Mouse (Mus musculus) limb, embryonic 11.5 days (tissue): Measurements from ENCODE around the gene Gm3095. TPM values are rescaled to one million over a fixed set of nuclear protein-coding genes. Genes with fewer than 3 reads are reported as not detected.
"Not testable (repeated sequence)": the region's sequence is repeated elsewhere in the genome, so short reads cannot be mapped to it uniquely, and the experiment has no call there.

Experiments used
- ATAC-seq: fragments of 200-750 bp; cut with Nextera tagmentation; 2 replicates; pipeline ENCODE4 v1.8.0; 2017; ENCODE audit warnings: low read depth; ENCODE audit not compliant: insufficient number of reproducible peaks, low FRiP score, low TSS enrichment
- DNase-seq: peaks from one replicate; pipeline ENCODE4 v3.0.0-alpha.2; 2015; ENCODE audit warnings: low spot score
- H3K27ac ChIP-seq: fragments of 300-500 bp; sonication (generic); replicated peaks from 2 replicates; pipeline ENCODE4 v1.5.1; 2014; ENCODE audit warnings: low read depth, mild to moderate bottlenecking, low read length
- H3K27me3 ChIP-seq: fragments of 300-500 bp; sonication (generic); 2 replicates; pipeline ENCODE4 v1.6.1; 2014; ENCODE audit warnings: mild to moderate bottlenecking, low read length, mixed read lengths; ENCODE audit not compliant: control insufficient read depth, insufficient read depth
- H3K36me3 ChIP-seq: fragments of 300-500 bp; sonication (generic); 2 replicates; pipeline ENCODE4 v1.6.1; 2014; ENCODE audit warnings: mild to moderate bottlenecking, low read length, moderate library complexity, mixed read lengths; ENCODE audit not compliant: control insufficient read depth, insufficient read depth
- H3K4me1 ChIP-seq: fragments of 300-500 bp; sonication (generic); 2 replicates; pipeline ENCODE4 v1.6.1; 2014; ENCODE audit warnings: low read length, mixed read lengths; ENCODE audit not compliant: control insufficient read depth, insufficient read depth
- H3K4me2 ChIP-seq: fragments of 300-500 bp; sonication (generic); 2 replicates; pipeline ENCODE4 v1.6.1; 2014; ENCODE audit warnings: low read depth, mild to moderate bottlenecking, moderate library complexity; ENCODE audit not compliant: severe bottlenecking
- H3K4me3 ChIP-seq: fragments of 300-500 bp; sonication (generic); 2 replicates; pipeline ENCODE4 v1.5.1; 2014; ENCODE audit warnings: low read depth, low read length
- H3K9ac ChIP-seq: fragments of 300-500 bp; sonication (generic); 2 replicates; pipeline ENCODE4 v1.6.1; 2014; ENCODE audit warnings: mild to moderate bottlenecking, low read length
- H3K9me3 ChIP-seq: fragments of 300-500 bp; sonication (generic); 2 replicates; pipeline ENCODE4 v1.6.1; 2016; ENCODE audit warnings: low read length; ENCODE audit not compliant: control insufficient read depth
- WGBS: fragments of 180-500 bp; shearing (Covaris S2); extraction: QIAGEN DNeasy Blood & Tissue Kit; methylation state at CpG from one replicate; pipeline ENCODE4 v1.1.7; 2014; 5-methylcytosine and 5-hydroxymethylcytosine counted together
- polyA plus RNA-seq: library from polyadenylated mRNA; unstranded; fragments of >200 nt; fragmentation: Nextera tagmentation; extraction: Ambion mirVana; gene quantifications from 2 replicates; pipeline ENCODE4 v1.2.1, GENCODE M21; 2014

The Gm3095 gene
- not detected in 2 replicates for polyA plus RNA-seq

DNA sequence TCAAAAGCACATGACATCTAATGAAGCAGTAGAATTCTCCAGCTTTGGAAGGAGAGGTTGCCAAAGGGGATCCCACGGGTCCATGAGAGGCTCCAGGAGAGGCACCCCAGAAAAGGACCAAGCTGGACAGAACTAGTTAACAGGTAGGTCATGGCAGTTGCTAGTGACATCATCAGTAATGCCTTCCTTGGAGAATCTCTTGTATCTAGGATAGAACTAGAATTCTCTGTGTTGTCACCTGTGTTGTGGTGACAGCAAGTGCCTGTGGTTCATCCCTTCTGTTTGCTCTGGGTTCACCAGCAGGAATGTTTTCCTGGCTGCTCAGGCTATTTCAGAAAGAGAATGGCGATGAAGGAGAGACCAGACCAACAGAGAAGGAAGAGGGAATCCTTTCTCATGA lies at the start of gene Gm3095:
Gene Gm3095, plus strand, starts transcription at position 301 of the 400 bp plus-strand sequence.
- WGBS = no CpG with 5 or more reads among the region's 2 CpGs
- ATAC-seq, H3K4me3 ChIP-seq, H3K4me1 ChIP-seq, H3K27me3 ChIP-seq, H3K4me2 ChIP-seq, H3K27ac ChIP-seq, H3K9me3 ChIP-seq, DNase-seq, H3K9ac ChIP-seq, H3K36me3 ChIP-seq: not testable (repeated sequence)

DNA sequence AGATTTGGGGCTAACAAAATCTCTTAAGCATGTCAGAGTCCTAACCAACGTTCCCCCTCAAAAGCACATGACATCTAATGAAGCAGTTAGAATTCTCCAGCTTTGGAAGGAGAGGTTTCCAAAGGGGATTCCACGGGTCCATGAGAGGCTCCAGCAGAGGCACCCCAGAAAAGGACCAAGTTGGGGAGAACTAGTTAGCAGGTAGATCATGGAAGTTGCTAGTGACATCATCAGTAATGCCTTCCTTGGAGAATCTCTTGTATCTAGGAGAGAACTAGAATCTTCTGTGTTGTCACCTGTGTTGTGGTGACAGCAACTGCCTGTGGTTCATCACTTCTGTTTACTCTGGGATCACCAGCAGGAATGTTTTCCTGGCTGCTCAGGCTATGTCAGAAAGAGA lies 31.9 kb upstream of the Gm3095 start, which contains the start of gene Gm3029:
Gene Gm3029, plus strand, starts transcription at position 301 of the 400 bp plus-strand sequence.
- not testable (repeated sequence) for ATAC-seq, H3K4me2 ChIP-seq, H3K36me3 ChIP-seq, H3K9ac ChIP-seq, H3K4me3 ChIP-seq, H3K9me3 ChIP-seq, H3K4me1 ChIP-seq, DNase-seq, H3K27me3 ChIP-seq, H3K27ac ChIP-seq
- no CpG with 5 or more reads among the region's 2 CpGs for WGBS

DNA sequence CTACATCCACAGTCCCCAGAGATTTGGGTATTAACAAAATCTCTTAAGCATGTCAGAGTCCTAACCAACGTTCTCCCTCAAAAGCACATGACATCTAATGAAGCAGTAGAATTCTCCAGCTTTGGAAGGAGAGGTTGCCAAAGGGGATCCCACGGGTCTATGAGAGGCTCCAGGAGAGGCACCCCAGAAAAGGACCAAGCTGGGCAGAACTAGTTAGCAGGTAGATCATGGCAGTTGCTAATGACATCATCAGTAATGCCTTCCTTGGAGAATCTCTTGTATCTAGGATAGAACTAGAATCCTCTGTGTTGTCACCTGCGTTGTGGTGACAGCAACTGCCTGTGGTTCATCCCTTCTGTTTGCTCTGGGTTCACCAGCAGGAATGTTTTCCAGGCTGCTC lies 34.7 kb downstream of the Gm3095 start, which contains the start of gene Gm3099:
Gene Gm3099, plus strand, starts transcription at position 301 of the 400 bp plus-strand sequence.
- ATAC-seq, H3K4me1 ChIP-seq, H3K36me3 ChIP-seq, DNase-seq, H3K27ac ChIP-seq, H3K27me3 ChIP-seq, H3K9me3 ChIP-seq, H3K9ac ChIP-seq, H3K4me2 ChIP-seq, H3K4me3 ChIP-seq: not testable (repeated sequence)
- 100% methylated on average over 1 of the region's 3 CpGs for WGBS

Other genes starting within 250 kb of the Gm3095 start
- 0.29 and 0.44 TPM in 2 replicates for gene Gm3002, start 153.5 kb upstream of the Gm3095 start, polyA plus RNA-seq
- not detected in 2 replicates for gene Gm3033, start 117.3 kb upstream of the Gm3095 start, polyA plus RNA-seq
- gene Gm2916, start 79.4 kb upstream of the Gm3095 start, polyA plus RNA-seq = 0.08 and 0.27 TPM in 2 replicates
- gene Gm3029, start 31.8 kb upstream of the Gm3095 start, polyA plus RNA-seq = not detected in 2 replicates
- gene Gm3099, start 34.8 kb downstream of the Gm3095 start, polyA plus RNA-seq = not detected in 2 replicates
- 0.14 and 0.57 TPM in 2 replicates for gene Gm5796, start 60.4 kb downstream of the Gm3095 start, polyA plus RNA-seq
- gene Gm3115, start 120.6 kb downstream of the Gm3095 start, polyA plus RNA-seq = not detected in 2 replicates
- 0.09 and 0.54 TPM in 2 replicates for gene Gm8108, start 147.0 kb downstream of the Gm3095 start, polyA plus RNA-seq
- gene Gm3127, start 201.5 kb downstream of the Gm3095 start, polyA plus RNA-seq = not detected in 2 replicates
- gene Gm2974, start 219.0 kb downstream of the Gm3095 start, polyA plus RNA-seq = 0.13 and 0.34 TPM in 2 replicates